ENCODE assay signal across 7 mouse cellular contexts in the genomic region with DNA sequence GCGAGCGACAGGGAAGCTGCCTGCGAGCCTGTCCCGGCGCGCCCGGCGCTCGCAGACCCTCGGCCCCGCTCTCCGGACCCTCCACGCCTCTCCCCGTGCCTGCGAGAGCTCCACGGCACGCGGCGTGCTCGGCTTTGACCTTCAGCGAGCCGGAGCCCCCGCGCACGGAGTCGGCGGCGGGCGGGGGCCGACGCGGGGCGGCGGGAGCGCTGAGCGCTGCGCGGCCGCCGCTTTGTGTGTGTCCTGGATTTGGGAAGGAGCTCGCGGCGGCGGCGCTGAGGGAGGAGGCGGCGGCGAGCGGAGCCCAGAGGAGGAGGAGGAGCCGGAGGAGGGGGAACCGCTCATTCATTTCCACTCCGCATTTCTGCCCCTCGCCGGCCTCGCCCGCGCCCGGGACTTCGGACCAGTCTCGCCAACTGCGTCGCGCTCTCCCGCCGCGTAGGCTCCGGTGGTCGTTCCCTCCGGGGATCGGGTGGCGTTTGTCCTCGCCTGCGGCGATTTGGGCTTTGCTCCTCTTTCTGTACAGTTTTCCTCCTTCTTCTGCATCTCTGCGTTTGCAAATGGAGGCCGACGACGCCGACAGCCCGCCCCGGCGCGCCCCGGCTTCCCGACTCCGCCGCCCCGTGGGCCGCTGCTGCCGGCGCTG. TPM values are rescaled to one million over a fixed set of nuclear protein-coding genes. Genes with fewer than 3 reads are reported as not detected.
DNase-seq lines count a peak whose midpoint lies in the region; ATAC-seq and TF ChIP-seq lines count a peak whose summit lies in the region.

No protein-coding gene starts in this region.

- peak overlapping the region; percentile 99 for H3K9ac ChIP-seq in embryonic facial prominence, embryonic 12.5 days
- H3K9ac ChIP-seq in heart, adult 2 months (ENCODE audit: low read depth, low read length) = peak overlapping the region; percentile 91

- ATAC-seq in embryonic facial prominence, embryonic 12.5 days (ENCODE audit: insufficient number of reproducible peaks, insufficient read depth, low FRiP score, low TSS enrichment) = peak; percentile 44; the same call in 1 of the 2 replicates

- DNase-seq in adrenal gland, postnatal 14 days = peak; percentile 89
- DNase-seq in heart, adult 2 months = peak; percentile 85 to 88
- peak; percentile 82 for DNase-seq in kidney, adult 9 months
- peak; percentile 83 for DNase-seq in liver
- peak; percentile 66 to 87 for DNase-seq in spleen, postnatal 4 days (ENCODE audit: low spot score in 2 of 2)

- peak overlapping the region; percentile 97 for H3K4me3 ChIP-seq in embryonic facial prominence, embryonic 12.5 days
- H3K4me3 ChIP-seq in heart, adult 2 months = peak overlapping the region; percentile 77
- H3K4me3 ChIP-seq in myocyte = peak overlapping the region; percentile 94

- H3K4me1 ChIP-seq in embryonic facial prominence, embryonic 12.5 days = peaks cover 22% of the 10 kb centered on the region; the same call in 1 of the 2 replicates
- H3K4me1 ChIP-seq in heart, adult 2 months (ENCODE audit: control insufficient read depth, insufficient read depth, low read length) = 0 out of 2 replicates have a peak, but pooled peaks cover 1% of the 10 kb centered on the region

- under 1% methylated on average over 74 of the region's 91 CpGs for WGBS in embryonic facial prominence, embryonic 12.5 days
- under 1% methylated on average over 86 of the region's 91 CpGs for WGBS in heart, adult 2 months

- H3K27me3 ChIP-seq in embryonic facial prominence, embryonic 12.5 days = no peaks in the 10 kb centered on the region
- no peaks in the 10 kb centered on the region for H3K27me3 ChIP-seq in heart, adult 2 months (ENCODE audit: control insufficient read depth, insufficient read depth, low read length)
- no peaks in the 10 kb centered on the region for H3K27me3 ChIP-seq in myocyte (ENCODE audit: control insufficient read depth, insufficient read depth, insufficient read length)

- TF ChIP-seq EP300 in heart, adult 2 months (IDR thresholded peaks at IDR 0.05; ENCODE audit: insufficient read depth, low read depth, low read length) = no peak

- TF ChIP-seq CTCF in heart, adult 2 months (IDR thresholded peaks at IDR 0.05) = no peak

- H3K4me2 ChIP-seq in embryonic facial prominence, embryonic 12.5 days (replicated peaks) = peak overlapping the region; percentile 79
- peak overlapping the region; percentile 91 for H3K4me2 ChIP-seq in myocyte (ENCODE audit: low read depth)

- no peaks in the 10 kb centered on the region for H3K9me3 ChIP-seq in embryonic facial prominence, embryonic 12.5 days

- peak overlapping the region; percentile 100 for H3K27ac ChIP-seq in embryonic facial prominence, embryonic 12.5 days
- H3K27ac ChIP-seq in heart, adult 2 months = peak overlapping the region; percentile 99

- peaks cover 2% of the 10 kb centered on the region; the same call in 1 of the 2 replicates for H3K79me2 ChIP-seq in heart, adult 2 months (replicated peaks; ENCODE audit: control insufficient read depth, insufficient read depth, low read length)
- peaks cover 41% of the 10 kb centered on the region for H3K79me2 ChIP-seq in myocyte (ENCODE audit: control insufficient read depth, insufficient read depth)

- no peaks in the 10 kb centered on the region for H3K36me3 ChIP-seq in embryonic facial prominence, embryonic 12.5 days
- H3K36me3 ChIP-seq in heart, adult 2 months (ENCODE audit: control insufficient read depth, insufficient read depth, low read length) = no peaks in the 10 kb centered on the region
- H3K36me3 ChIP-seq in myocyte (ENCODE audit: control insufficient read depth, insufficient read depth) = no peaks in the 10 kb centered on the region

- H3ac ChIP-seq in myocyte (ENCODE audit: control insufficient read depth, insufficient read length) = peak overlapping the region; percentile 96

- no peak; the same call in 1 of the 2 replicates for TF ChIP-seq POLR2A in heart, adult 2 months (IDR thresholded peaks at IDR 0.05; ENCODE audit: insufficient read depth, low read depth, low read length)
- peak; percentile 62 for TF ChIP-seq POLR2A in myocyte (IDR thresholded peaks at IDR 0.05; ENCODE audit: insufficient read length, low read depth)

- intact Hi-C loops in heart, adult 2 months (cut with DNase I) = loop anchor here (5.0 kb wide), 3 partner anchors 115 to 350 kb away; no protein-coding TSS in a partner anchor

TF ChIP-seq in myocyte, 11 proteins besides CTCF, POLR2A, EP300 and RAD21:
- TF ChIP-seq CEBPB (IDR thresholded peaks at IDR 0.05; ENCODE audit: insufficient read depth, poor library complexity, severe bottlenecking) = no peak
- peak; percentile 57 for TF ChIP-seq POLR2AphosphoS2 (IDR thresholded peaks at IDR 0.05; ENCODE audit: insufficient read length, low read depth)

RNA-seq across cellular contexts. Expression of a gene that starts 0.5 kb away (rescaled TPM):
- 79.5 and 83.6 TPM in 2 replicates for total RNA-seq in adrenal gland, postnatal 14 days (2021)
- 36.5 and 36.6 TPM in 2 replicates for polyA plus RNA-seq in embryonic facial prominence, embryonic 12.5 days (2016; fragmentation: Nextera tagmentation; extraction: Ambion mirVana)
- total RNA-seq in heart, adult 2 months (2021) = 10 to 100 TPM; 12.3 to 14.4 TPM
- 5.6 and 7.7 TPM in 2 replicates for polyA plus RNA-seq in heart, adult 2 months (2012; rRNA removed)
- polyA plus RNA-seq in myocyte (2012; fragmentation: generic; extraction: Trizol) = 7.9 TPM

Comparison
In these comparisons a context has a peak if more than half of its experiments do, and no peak if none do; other contexts are left out.
1. Peak in every context shown above with its lines: DNase-seq, ATAC-seq, H3K4me3 ChIP-seq and H3K27ac ChIP-seq.